Mouse (Mus musculus) hindbrain, postnatal 0 days (tissue): ENCODE data around the gene Napa. TPM values are rescaled to one million over a fixed set of nuclear protein-coding genes. Genes with fewer than 3 reads are reported as not detected.

Experiments
- ATAC-seq: fragments of 200-750 bp; cut with Nextera tagmentation; 2 replicates; pipeline ENCODE4 v1.8.0; 2017; ENCODE audit warnings: mild to moderate bottlenecking, moderate TSS enrichment, moderate library complexity
- DNase-seq: peaks from one replicate; pipeline ENCODE4 v3.0.0-alpha.2; 2015; ENCODE audit warnings: low spot score
- H3K27ac ChIP-seq: fragments of 300-500 bp; sonication (generic); 2 replicates; pipeline ENCODE4 v1.5.1; 2014; ENCODE audit warnings: mild to moderate bottlenecking
- H3K27me3 ChIP-seq: fragments of 300-500 bp; sonication (generic); 2 replicates; pipeline ENCODE4 v1.6.1; 2014; ENCODE audit warnings: low read length, mixed read lengths; ENCODE audit not compliant: insufficient read depth
- H3K36me3 ChIP-seq: fragments of 300-500 bp; sonication (generic); 2 replicates; pipeline ENCODE4 v1.6.1; 2014; ENCODE audit warnings: low read length, mixed read lengths; ENCODE audit not compliant: insufficient read depth
- H3K4me1 ChIP-seq: fragments of 300-500 bp; sonication (generic); 2 replicates; pipeline ENCODE4 v1.6.1; 2014; ENCODE audit warnings: antibody characterized with exemption, low read length, mixed read lengths; ENCODE audit not compliant: insufficient read depth
- H3K4me2 ChIP-seq: fragments of 300-500 bp; sonication (generic); 2 replicates; pipeline ENCODE4 v1.6.1; 2014; ENCODE audit warnings: low read depth, mild to moderate bottlenecking, low read length, moderate library complexity, mixed read lengths
- H3K4me3 ChIP-seq: fragments of 300-500 bp; sonication (generic); 2 replicates; pipeline ENCODE4 v1.5.1; 2014; ENCODE audit warnings: low read length
- H3K9ac ChIP-seq: fragments of 300-500 bp; sonication (generic); replicated peaks from 2 replicates; pipeline ENCODE4 v1.6.1; 2014; ENCODE audit warnings: mild to moderate bottlenecking, low read length, moderate library complexity, mixed read lengths
- H3K9me3 ChIP-seq: fragments of 300-500 bp; sonication (generic); 2 replicates; pipeline ENCODE4 v1.6.1; 2016; ENCODE audit warnings: low read length, mixed read lengths
- CTCF ChIP-seq: IDR thresholded peaks from 2 replicates; pipeline ENCODE4 v1.5.1; 2016; ENCODE audit warnings: antibody characterized with exemption, control low read depth, low read depth
- WGBS: fragments of 180-500 bp; shearing (Covaris S2); extraction: QIAGEN DNeasy Blood & Tissue Kit; methylation state at CpG from one replicate; pipeline ENCODE4 v1.1.7; 2014; 5-methylcytosine and 5-hydroxymethylcytosine counted together
- polyA plus RNA-seq: library from polyadenylated mRNA; unstranded; fragments of >200 nt; fragmentation: Nextera tagmentation; extraction: Ambion mirVana; gene quantifications from 2 replicates; pipeline ENCODE4 v1.2.1, GENCODE M21; 2015
- total RNA-seq: library from RNA; depleted of rRNA; stranded (reverse); fragments of >200 nt; gene quantifications from 2 replicates; pipeline ENCODE4 v1.2.3, GENCODE M21; 2014

Gene Napa
- total and polyA plus RNA-seq, 2 experiments from 2014 or later = 253 to 441 TPM

- Histone ChIP-seq H3K9ac (0 out of 2 replicates have a peak overlapping the region, but pooled peaks have one; percentile 17), H3K9me3 (no peaks in the 10 kb centered on the region), H3K4me3 (no peak overlapping the region), H3K4me2 (no peak overlapping the region), H3K27me3 (no peaks in the 10 kb centered on the region), H3K36me3 (peaks cover 24% of the 10 kb centered on the region), H3K27ac (peak overlapping the region; percentile 73), H3K4me1 (peaks cover 14% of the 10 kb centered on the region)
- no peak for TF ChIP-seq CTCF
- no peak for ATAC-seq
- DNase-seq = no peak
- WGBS = 84% methylated on average over 7 of the region's 7 CpGs
Observed at GRCm38 (mm10) chr7:16104611-16105388, 6.5 kb downstream of the Napa start.

GRCm38 (mm10) chr7:16108886-16109542, 10.8 kb downstream of the Napa start:
- no peak overlapping the region for H3K27ac ChIP-seq
- H3K4me3 ChIP-seq = no peak overlapping the region
- H3K4me2 ChIP-seq = no peak overlapping the region
- H3K9ac ChIP-seq = no peak overlapping the region
- no peaks in the 10 kb centered on the region for H3K9me3 ChIP-seq
- 86% methylated on average over 9 of the region's 9 CpGs for WGBS
- TF ChIP-seq CTCF = no peak
- peaks cover 56% of the 10 kb centered on the region for H3K36me3 ChIP-seq
- peaks cover 6% of the 10 kb centered on the region for H3K4me1 ChIP-seq
- H3K27me3 ChIP-seq = no peaks in the 10 kb centered on the region
- no peak for DNase-seq
- no peak for ATAC-seq

GRCm38 (mm10) chr7:16110158-16110557, 11.9 kb downstream of the Napa start:
- H3K27me3 ChIP-seq = no peaks in the 10 kb centered on the region

GRCm38 (mm10) chr7:16111284-16112090, 13.2 kb downstream of the Napa start:
- H3K9ac ChIP-seq = no peak overlapping the region
- H3K4me3 ChIP-seq = no peak overlapping the region
- peaks cover 75% of the 10 kb centered on the region for H3K36me3 ChIP-seq
- no peaks in the 10 kb centered on the region for H3K9me3 ChIP-seq
- no peak overlapping the region for H3K27ac ChIP-seq
- H3K4me2 ChIP-seq = no peak overlapping the region
- no peaks in the 10 kb centered on the region for H3K27me3 ChIP-seq
- ATAC-seq = no peak
- 88% methylated on average over 7 of the region's 7 CpGs for WGBS
- DNase-seq = no peak
- no peak for TF ChIP-seq CTCF
- no peaks in the 10 kb centered on the region for H3K4me1 ChIP-seq

More at GRCm38 (mm10) chr7:16110158-16110557, 11.9 kb downstream of the Napa start:
- WGBS = 97% methylated on average over 8 of the region's 8 CpGs
- Histone ChIP-seq H3K27ac (no peak overlapping the region), H3K36me3 (peaks cover 62% of the 10 kb centered on the region), H3K9ac (no peak overlapping the region), H3K9me3 (no peaks in the 10 kb centered on the region), H3K4me3 (no peak overlapping the region), H3K4me1 (no peaks in the 10 kb centered on the region), H3K4me2 (no peak overlapping the region)
- ATAC-seq (no peak), DNase-seq (no peak)
- no peak for TF ChIP-seq CTCF

GRCm38 (mm10) chr7:16116418-16116817, 18.2 kb downstream of the Napa start:
- Histone ChIP-seq H3K36me3 (peaks cover 53% of the 10 kb centered on the region), H3K9me3 (no peaks in the 10 kb centered on the region), H3K9ac (no peak overlapping the region), H3K4me1 (peaks cover 11% of the 10 kb centered on the region; the same call in 1 of the 2 replicates), H3K27ac (no peak overlapping the region), H3K4me2 (no peak overlapping the region), H3K27me3 (no peaks in the 10 kb centered on the region), H3K4me3 (no peak overlapping the region)
- TF ChIP-seq CTCF = no peak
- 98% methylated on average over 7 of the region's 7 CpGs for WGBS
- DNase-seq = no peak
- ATAC-seq = no peak

GRCm38 (mm10) chr7:16117100-16117499, 18.8 kb downstream of the Napa start:
- Histone ChIP-seq H3K4me2 (no peak overlapping the region), H3K27ac (no peak overlapping the region), H3K36me3 (peaks cover 50% of the 10 kb centered on the region), H3K4me3 (no peak overlapping the region), H3K9ac (no peak overlapping the region), H3K4me1 (peaks cover 11% of the 10 kb centered on the region; the same call in 1 of the 2 replicates), H3K9me3 (no peaks in the 10 kb centered on the region), H3K27me3 (no peaks in the 10 kb centered on the region)
- DNase-seq (no peak), ATAC-seq (no peak)
- WGBS = 70% methylated on average over 3 of the region's 3 CpGs
- TF ChIP-seq CTCF = no peak
